Mouse (Mus musculus) large intestine, adult 2 months (tissue): ENCODE measurements around the gene Zfp639. TPM values are rescaled to one million over a fixed set of nuclear protein-coding genes. Genes with fewer than 3 reads are reported as not detected.
A peak's percentile ranks its signal among the peaks of the same experiment; 100 is the strongest.

ENCODE experiments used
- DNase-seq: peaks from one replicate; pipeline ENCODE4 v3.0.0-alpha.2; 2012; ENCODE audit warnings: low read depth, low spot score
- WGBS: fragments of 180-500 bp; shearing (Covaris S2); methylation state at CpG from one replicate; pipeline ENCODE4 v1.1.7; 2018; 5-methylcytosine and 5-hydroxymethylcytosine counted together
- polyA plus RNA-seq: library from polyadenylated mRNA; depleted of rRNA; stranded (reverse); fragments of >200 nt; gene quantifications from 2 replicates; pipeline ENCODE4 v1.2.3, GENCODE M21; 2012

Zfp639 gene
- polyA plus RNA-seq, 1 experiment = 14.9 TPM

GRCm38 (mm10) chr3:32496711-32497070 lies 13.4 kb upstream of the Zfp639 start:
- no peak for DNase-seq
- 86% methylated on average over 1 of the region's 1 CpGs for WGBS

GRCm38 (mm10) chr3:32500346-32500745 lies 9.7 kb upstream of the Zfp639 start:
- DNase-seq = no peak
- WGBS = 99% methylated on average over 2 of the region's 2 CpGs

- WGBS = 87% methylated on average over 3 of the region's 3 CpGs
- DNase-seq = no peak
Measured at GRCm38 (mm10) chr3:32505841-32506240, 4.2 kb upstream of the Zfp639 start.

GRCm38 (mm10) chr3:32506366-32507225 lies 3.5 kb upstream of the Zfp639 start:
- WGBS = 71% methylated on average over 11 of the region's 11 CpGs
- no peak for DNase-seq

- DNase-seq = peak; percentile 47
- 12% methylated on average over 17 of the region's 17 CpGs for WGBS
Measured at GRCm38 (mm10) chr3:32508666-32509324, 1.3 kb upstream of the Zfp639 start.

GRCm38 (mm10) chr3:32510375-32511190 lies 524 bp downstream of the Zfp639 start:
- under 1% methylated on average over 67 of the region's 69 CpGs for WGBS
- DNase-seq = peak; percentile 92

- WGBS = 2% methylated on average over 13 of the region's 13 CpGs
- DNase-seq = no peak
Measured at GRCm38 (mm10) chr3:32511191-32511550, 1.1 kb downstream of the Zfp639 start.

GRCm38 (mm10) chr3:32512686-32513284 lies 2.7 kb downstream of the Zfp639 start:
- no peak for DNase-seq
- WGBS = 89% methylated on average over 7 of the region's 7 CpGs

GRCm38 (mm10) chr3:32513528-32513927 lies 3.5 kb downstream of the Zfp639 start:
- no peak for DNase-seq

- DNase-seq = peak; percentile 67
Measured at GRCm38 (mm10) chr3:32527181-32527580, 17.1 kb downstream of the Zfp639 start.

GRCm38 (mm10) chr3:32529303-32529898 lies 19.3 kb downstream of the Zfp639 start, which contains the start of gene Mfn1:
Gene Mfn1 (plus strand): TSS chr3:32529465.
- 1% methylated on average over 45 of the region's 47 CpGs for WGBS
- peak; percentile 92 for DNase-seq

More at GRCm38 (mm10) chr3:32527181-32527580, 17.1 kb downstream of the Zfp639 start:
- WGBS = 47% methylated on average over 4 of the region's 4 CpGs

- WGBS = 9% methylated on average over 5 of the region's 5 CpGs
- no peak for DNase-seq
Measured at GRCm38 (mm10) chr3:32530041-32530440, 20.0 kb downstream of the Zfp639 start.

- DNase-seq = no peak
- WGBS = 47% methylated on average over 1 of the region's 1 CpGs
Measured at GRCm38 (mm10) chr3:32535692-32536091, 25.6 kb downstream of the Zfp639 start.

- 56% methylated on average over 1 of the region's 1 CpGs for WGBS
- DNase-seq = no peak
Measured at GRCm38 (mm10) chr3:32537556-32537955, 27.5 kb downstream of the Zfp639 start.

GRCm38 (mm10) chr3:32538091-32538490 lies 28.0 kb downstream of the Zfp639 start:
- WGBS = 92% methylated on average over 5 of the region's 5 CpGs

GRCm38 (mm10) chr3:32553061-32553460 lies 43.0 kb downstream of the Zfp639 start:
- 96% methylated on average over 1 of the region's 1 CpGs for WGBS
- no peak for DNase-seq

More at GRCm38 (mm10) chr3:32538091-32538490, 28.0 kb downstream of the Zfp639 start:
- DNase-seq = no peak

- 90% methylated on average over 6 of the region's 6 CpGs for WGBS
- DNase-seq = no peak
Measured at GRCm38 (mm10) chr3:32563401-32563800, 53.3 kb downstream of the Zfp639 start.
